Mouse (Mus musculus) subcutaneous adipose tissue, adult 2 months (tissue): ENCODE results near the gene 3110070M22Rik. TPM values are rescaled to one million over a fixed set of nuclear protein-coding genes. Genes with fewer than 3 reads are reported as not detected.

Source experiments
- polyA plus RNA-seq: library from polyadenylated mRNA; depleted of rRNA; stranded (reverse); fragments of >200 nt; gene quantifications from 2 replicates; pipeline ENCODE4 v1.2.3, GENCODE M21; 2012; ENCODE audit warnings: low replicate concordance; rRNA removed

3110070M22Rik gene
- 1.2 and 1.3 TPM in 2 replicates for polyA plus RNA-seq

DNA sequence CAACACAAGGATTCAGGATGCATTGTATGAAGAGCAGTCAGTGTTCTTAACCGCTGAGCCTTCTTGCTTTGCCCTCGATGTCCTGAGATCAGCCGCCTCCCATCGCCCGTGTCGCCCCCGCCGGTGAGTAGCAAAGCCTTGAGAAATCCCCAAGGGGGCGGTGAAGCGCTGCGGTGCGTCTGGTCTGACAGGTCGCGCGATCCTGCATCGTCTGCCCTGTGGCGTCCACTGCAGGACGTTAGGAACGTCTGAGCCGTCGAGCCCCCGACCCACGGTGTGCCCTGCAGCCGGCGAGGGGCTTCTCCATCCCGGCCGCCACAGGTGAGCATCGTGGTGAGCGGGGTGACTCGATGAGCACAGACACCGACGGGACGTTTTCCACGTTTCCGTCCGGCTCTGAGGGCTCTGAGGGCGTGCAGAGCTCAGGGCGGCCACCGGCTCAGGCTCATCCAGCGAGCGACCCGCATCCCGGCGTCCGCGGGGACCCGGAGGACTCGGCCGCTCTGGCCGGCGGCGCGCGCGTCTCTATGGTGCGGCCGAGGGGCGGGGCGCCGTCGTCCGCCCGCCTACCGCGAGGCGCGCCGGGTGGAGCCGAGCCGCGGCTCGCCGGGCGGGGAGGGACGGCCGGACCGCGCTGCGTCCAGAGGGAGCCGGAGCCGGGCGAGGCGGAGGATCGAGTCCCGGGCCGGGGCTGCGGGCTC is at the start of gene 3110070M22Rik, which contains the start of gene Tmem267:
TSS of gene 3110070M22Rik (minus strand) at position 504 of the 701 bp plus-strand sequence.
TSS of gene Tmem267 (plus strand) at position 160 of the 701 bp plus-strand sequence.

DNA sequence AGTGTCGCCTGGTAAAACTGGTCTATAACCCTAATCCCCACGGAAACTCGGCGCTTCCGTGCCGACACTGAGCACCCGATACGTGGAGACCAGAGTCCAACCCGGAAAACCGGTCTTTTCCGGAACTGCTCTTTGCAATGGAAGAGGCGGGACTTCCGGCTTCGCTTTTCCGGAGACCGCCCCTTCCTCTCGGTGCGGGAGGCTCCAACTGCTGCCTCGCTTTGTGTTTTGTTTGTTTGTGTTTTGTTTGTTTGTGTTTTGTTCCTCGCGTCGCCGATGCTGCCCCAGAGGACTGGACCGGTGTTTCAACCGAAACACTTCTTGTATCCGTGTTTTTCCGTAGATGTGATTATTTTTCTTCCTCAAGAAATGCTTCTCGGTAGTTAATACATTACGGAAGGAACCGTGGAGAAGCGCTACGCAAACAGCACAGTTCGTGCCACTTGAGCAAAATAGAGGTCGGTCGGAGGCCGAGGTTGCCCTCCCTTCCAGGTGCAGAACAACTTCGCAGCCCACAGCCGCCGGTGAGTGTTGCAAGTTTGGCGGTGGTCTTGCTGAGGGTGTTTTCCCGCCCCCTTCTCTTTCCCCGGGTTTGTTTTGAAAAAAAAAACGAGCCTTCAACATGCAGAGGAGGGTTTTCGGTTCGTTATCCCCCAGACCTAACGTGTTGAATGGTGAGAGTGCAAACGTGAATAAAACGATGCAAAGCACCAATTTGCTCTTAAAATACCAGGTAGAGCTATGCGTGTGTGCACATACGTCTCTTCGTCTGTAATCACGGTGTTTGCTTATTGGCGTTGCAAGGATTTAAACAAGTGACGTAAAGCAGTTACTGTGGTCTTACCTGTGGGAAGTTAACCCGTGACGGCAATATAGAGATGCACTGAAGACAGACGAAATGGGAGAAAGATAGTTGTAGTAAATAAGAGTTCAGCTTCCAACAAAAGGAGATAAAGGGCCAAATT is 25.3 kb downstream of the 3110070M22Rik start, which contains the start of gene 4833420G17Rik:
TSS of gene 4833420G17Rik (plus strand) at position 173 of the 965 bp plus-strand sequence.

Other genes with a start within 250 kb of the 3110070M22Rik start
- gene Paip1, start 59.8 kb downstream of the 3110070M22Rik start, polyA plus RNA-seq: 25.3 and 35.1 TPM in 2 replicates
- gene 4833420G17Rik, start 25.6 kb downstream of the 3110070M22Rik start, polyA plus RNA-seq: 18.0 and 46.1 TPM in 2 replicates
- gene Tmem267, start 344 bp downstream of the 3110070M22Rik start, polyA plus RNA-seq: 8.4 and 10.5 TPM in 2 replicates
- 0.04 and 2.5 TPM in 2 replicates for gene Ccl28, start 135.4 kb upstream of the 3110070M22Rik start, polyA plus RNA-seq
- 36.6 and 111 TPM in 2 replicates for gene Hmgcs1, start 202.0 kb upstream of the 3110070M22Rik start, polyA plus RNA-seq